Mouse (Mus musculus) small intestine, adult 2 months (tissue): ENCODE data around the gene Phb2.
A peak's percentile ranks its signal among the peaks of the same experiment; 100 is the strongest.

Source experiments
- CTCF ChIP-seq: fragments of 200-500 bp; IDR thresholded peaks from 2 replicates; pipeline ENCODE4 v1.5.1; 2012; ENCODE audit warnings: low read depth, mild to moderate bottlenecking, control low read depth, inconsistent platforms, low read length, moderate library complexity, mixed read lengths; ENCODE audit not compliant: insufficient replicate concordance, insufficient read length; ENCODE audit errors: extremely low read depth
- POLR2A ChIP-seq: fragments of 200-500 bp; IDR thresholded peaks from 2 replicates; pipeline ENCODE4 v1.6.1; 2012; ENCODE audit warnings: low read depth, mild to moderate bottlenecking, control low read depth, inconsistent platforms, low read length, moderate library complexity

DNA sequence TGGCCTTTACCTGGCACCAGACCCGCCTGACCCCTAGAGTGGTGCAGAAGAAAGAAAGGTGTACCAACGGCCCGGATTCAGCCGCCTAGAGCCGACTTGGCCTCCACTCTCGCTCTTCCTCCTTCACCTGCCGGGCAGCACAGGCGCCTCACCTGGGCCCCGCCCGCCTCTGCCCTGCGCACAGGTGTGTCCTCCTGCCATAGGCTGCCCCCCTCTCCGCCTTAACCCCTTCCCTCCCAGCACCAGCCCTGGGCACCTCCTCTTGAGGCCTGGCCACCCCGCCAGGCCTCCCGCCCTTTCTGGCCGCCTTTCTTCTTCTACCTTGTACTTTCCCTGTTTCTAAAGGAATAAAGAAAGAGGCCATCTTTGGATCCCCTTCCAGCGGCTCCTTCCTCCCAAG, 6.6 kb downstream of the Phb2 start:
- TF ChIP-seq POLR2A = peak; percentile 92
- TF ChIP-seq CTCF = no peak
